Mouse (Mus musculus) olfactory bulb, adult 2 months (tissue): ENCODE results near the gene Pdzd2.

ENCODE experiments used
- CTCF ChIP-seq: fragments of 200-500 bp; IDR thresholded peaks from 2 replicates; pipeline ENCODE4 v1.5.1; 2012; ENCODE audit warnings: low read depth, mild to moderate bottlenecking, low read length, moderate library complexity; ENCODE audit not compliant: insufficient read depth
- POLR2A ChIP-seq: fragments of 200-500 bp; IDR thresholded peaks from 2 replicates; pipeline ENCODE4 v1.6.1; 2012; ENCODE audit warnings: mild to moderate bottlenecking, low read depth, low read length, moderate library complexity; ENCODE audit not compliant: insufficient read depth

GRCm38 (mm10) chr15:12330892-12331291 is 408.8 kb downstream of the Pdzd2 start:
- TF ChIP-seq CTCF (no peak), POLR2A (no peak)
